Mouse (Mus musculus) effector memory CD4-positive, alpha-beta T cell, adult 5 months (primary cell): Measurements from ENCODE around the gene Tpmt. TPM values are rescaled to one million over a fixed set of nuclear protein-coding genes. Genes with fewer than 3 reads are reported as not detected.

Experiments used
- polyA plus RNA-seq: library from polyadenylated mRNA; unstranded; fragments of 100-300 nt; shearing (Covaris generic); gene quantifications from one replicate; pipeline ENCODE4 v1.2.1, GENCODE M21; 2017

Gene Tpmt
- 1.9 TPM for polyA plus RNA-seq

GRCm38 (mm10) chr13:47044617-47044947 is at the start of gene Tpmt:
Gene Tpmt, minus strand, starts transcription at chr13:47044737.

DNA sequence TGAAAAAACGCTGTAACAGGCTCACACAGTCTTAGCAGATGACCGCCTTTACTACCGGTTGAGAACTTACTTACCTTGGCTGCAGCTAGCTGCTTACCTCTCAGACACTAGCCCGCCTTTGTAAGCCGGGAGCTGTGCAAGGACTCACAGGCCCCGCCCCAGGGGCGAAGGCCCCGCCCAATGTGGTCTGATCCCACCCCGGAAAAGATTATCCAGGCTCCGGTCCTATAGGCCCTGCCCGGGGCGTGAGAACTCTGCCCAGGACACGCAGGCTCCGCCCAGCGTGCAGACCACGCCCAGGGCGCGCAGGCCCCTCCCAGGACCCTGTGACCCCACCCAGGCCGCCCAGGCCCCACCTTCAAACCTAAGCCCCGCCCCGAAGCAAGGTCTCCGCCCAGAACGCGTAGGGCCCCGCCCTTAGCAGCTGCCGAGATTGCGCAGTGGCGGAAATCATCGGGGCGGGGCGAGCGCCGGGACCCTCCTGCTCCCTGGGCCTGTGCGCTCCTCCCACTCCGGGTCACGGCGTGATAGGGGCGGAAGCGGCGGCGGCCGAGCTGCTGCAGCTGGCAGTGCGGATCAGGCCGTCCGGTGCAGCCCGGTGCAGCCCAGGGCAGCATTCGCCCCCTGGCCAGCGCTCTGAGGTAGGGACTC is 1.4 kb downstream of the Tpmt start, which contains the start of gene Kdm1b:
Gene Kdm1b, plus strand, starts transcription at position 470 of the 651 bp plus-strand sequence.

DNA sequence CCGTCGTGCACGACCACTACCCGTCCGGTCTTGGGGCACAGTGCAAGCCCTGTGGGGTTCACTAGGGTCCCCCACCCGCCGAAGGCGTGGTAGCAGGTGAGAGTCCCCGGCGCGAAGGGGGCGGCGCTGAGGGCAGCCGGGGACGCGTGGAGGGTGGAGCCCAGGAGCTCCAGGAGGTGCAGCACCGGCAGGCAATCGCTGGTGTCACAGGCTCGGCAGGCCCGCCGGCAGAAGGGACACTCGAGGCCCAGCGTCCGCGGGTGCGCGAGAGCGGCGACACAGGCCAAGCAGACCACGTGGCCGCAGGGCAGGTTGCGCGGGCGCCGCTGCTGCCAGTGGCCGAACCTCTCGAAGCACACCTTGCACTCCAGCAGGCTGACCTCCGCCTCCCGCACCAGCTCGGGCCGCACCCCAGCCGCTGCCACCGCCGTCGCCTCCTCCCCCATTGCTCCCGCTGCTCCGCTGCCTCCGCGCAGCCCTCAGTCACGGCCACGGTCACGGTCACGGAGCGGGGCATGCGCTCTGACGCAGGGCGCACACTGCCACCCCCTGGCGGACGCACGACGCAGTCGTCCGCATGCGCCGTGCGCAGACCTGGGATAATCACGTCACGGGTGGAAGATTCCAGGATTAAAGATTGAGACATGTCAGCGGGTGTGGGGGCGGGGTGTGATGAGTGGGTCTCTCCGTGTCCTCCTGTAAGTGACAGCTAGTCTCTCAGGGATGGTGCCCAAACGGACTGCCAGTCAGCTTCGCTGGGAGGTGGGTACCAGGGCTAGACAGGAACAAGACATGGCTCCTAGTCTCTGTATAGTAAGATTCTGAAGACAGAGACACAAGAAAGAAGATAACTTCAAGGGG is 30.0 kb downstream of the Tpmt start, which contains the start of gene Nhlrc1:
Gene Nhlrc1, minus strand, starts transcription at position 517 of the 861 bp plus-strand sequence.

Other genes with a start within 250 kb of the Tpmt start
- gene Kif13a, start 114.9 kb downstream of the Tpmt start, polyA plus RNA-seq = 12.0 TPM
- gene Nhlrc1, start 29.9 kb downstream of the Tpmt start, polyA plus RNA-seq = 0.21 TPM
- gene Kdm1b, start 1.2 kb downstream of the Tpmt start, polyA plus RNA-seq = 19.2 TPM
- 188 TPM for gene Dek, start 61.5 kb upstream of the Tpmt start, polyA plus RNA-seq
- gene Rnf144b, start 77.9 kb upstream of the Tpmt start, polyA plus RNA-seq = not detected